Mouse (Mus musculus): ENCODE measurements around the gene Cmya5. TPM values are rescaled to one million over a fixed set of nuclear protein-coding genes. Genes with fewer than 3 reads are reported as not detected.

Gene Cmya5
- polyA plus RNA-seq (2017; shearing (Covaris generic)): 1.0 TPM

DNA sequence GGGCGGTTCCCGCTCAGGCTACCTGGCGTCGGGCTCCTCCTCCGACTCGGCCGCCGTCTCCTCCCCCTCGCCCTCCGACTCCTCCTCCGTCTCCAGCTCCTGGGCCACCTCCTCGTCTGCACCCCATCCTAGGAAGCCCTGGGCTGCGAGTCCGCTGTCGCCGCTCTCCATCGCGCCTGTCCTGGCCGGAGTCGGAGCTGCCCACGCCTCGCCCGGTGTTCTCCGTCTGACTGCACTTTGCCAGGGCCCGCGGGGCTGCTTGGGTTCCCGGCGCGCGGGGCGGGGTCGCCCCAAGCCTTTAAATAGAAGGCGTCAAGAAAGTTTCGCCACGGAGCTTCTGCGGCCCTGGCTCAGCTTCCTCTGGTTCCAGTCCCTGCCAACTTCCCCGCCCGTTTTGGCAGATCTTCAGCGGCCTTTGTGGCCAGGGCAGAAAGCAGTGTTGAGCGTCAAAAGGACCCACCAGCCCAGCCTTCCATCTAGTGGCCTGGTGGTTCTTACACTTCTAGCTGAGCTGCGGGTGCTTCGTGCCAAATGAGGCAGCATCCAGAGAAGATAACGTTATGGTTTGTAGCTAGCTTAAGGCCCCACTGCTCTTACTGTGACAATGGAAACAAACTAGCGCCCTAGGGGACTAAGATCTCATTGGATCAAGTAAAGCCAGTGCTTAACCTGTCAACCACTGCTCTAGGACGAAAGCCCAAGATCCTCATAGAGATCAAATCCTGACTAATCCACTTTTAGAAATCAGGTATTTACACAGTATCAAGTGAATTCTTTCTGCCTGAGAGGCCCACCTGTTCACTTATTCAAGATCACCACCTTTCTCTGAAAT lies at the start of gene Cmya5:
Gene Cmya5 (minus strand): TSS at position 389 of the 832 bp plus-strand sequence.

DNA sequence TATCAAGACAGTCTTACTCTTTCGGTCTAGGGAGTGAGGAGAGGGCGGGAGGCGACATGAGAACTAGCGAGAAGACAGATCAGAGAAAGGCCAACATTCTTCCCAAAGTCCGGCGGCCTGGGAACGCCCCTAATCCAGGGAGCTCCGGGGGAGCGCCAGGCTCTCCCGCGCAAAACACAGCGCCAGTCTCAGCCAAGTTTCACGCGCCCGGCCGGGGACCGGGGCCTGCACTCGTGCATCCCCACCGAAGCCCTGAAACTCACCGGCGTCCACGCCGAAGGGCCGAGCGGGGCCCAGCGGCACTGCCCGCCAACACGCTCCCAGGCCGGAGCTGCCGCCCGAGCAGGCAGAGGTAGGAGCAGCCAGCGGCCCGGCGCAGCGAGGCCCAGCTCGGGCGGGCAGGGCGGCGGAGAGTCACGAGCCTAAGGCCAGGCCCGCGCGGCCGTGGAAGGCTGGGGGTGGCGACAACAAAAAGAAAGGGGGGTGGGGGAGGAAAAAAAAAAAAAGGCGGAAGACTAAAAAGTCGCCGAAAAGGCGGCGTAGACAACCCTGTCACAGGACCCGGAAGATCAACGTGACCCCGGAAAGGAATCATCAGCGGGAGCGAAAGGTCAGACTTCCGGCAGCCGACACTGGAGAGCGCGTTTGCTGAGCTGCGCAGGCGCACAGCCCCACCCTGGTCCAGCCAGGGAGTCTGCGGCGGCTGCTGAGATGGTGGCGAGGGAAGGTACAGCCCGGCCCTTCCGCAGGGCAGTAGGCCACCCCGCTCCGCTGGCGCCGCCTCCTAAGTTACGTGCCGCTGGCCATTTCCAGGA lies 47.5 kb upstream of the Cmya5 start, which contains the start of gene Tent2:
Gene Tent2 (minus strand): TSS at position 555 of the 815 bp plus-strand sequence.

Other genes starting within 250 kb of the Cmya5 start
- gene Tent2, start 47.7 kb upstream of the Cmya5 start, polyA plus RNA-seq (2017; shearing (Covaris generic)): 20.8 TPM
- 2.0 TPM for gene Homer1, start 154.9 kb upstream of the Cmya5 start, polyA plus RNA-seq (2017; shearing (Covaris generic))

Measured in inflammation-experienced regulatory T-cells, adult 16 weeks (primary cell).